In genomic region chr15:36364062-36364461, GRCm38 (mm10) we compare ENCODE assay signal across 15 mouse cellular contexts.
A peak's percentile ranks its signal among the peaks of the same experiment; 100 is the strongest.
DNase-seq lines count a peak whose midpoint lies in the region; ATAC-seq and TF ChIP-seq lines count a peak whose summit lies in the region.
"Had no signal": no experiment of that assay in that cellular context is flagged by ENCODE, and none has a peak within 500 bp of the region (broad histone marks: within the 10 kb centered on the region; RNA-seq: fewer than 3 reads in every experiment).

No protein-coding gene starts in this region.

- no peak overlapping the region for H3K4me2 ChIP-seq in heart, embryonic 11.5 days
- no peak overlapping the region for H3K4me2 ChIP-seq in lung, embryonic 14.5 days
- H3K4me2 ChIP-seq: embryonic facial prominence, embryonic 12.5 days; intestine, embryonic 15.5 days had no signal

- H3K4me3 ChIP-seq in heart, embryonic 11.5 days (ENCODE audit: low read depth, low read length) = no peak overlapping the region
- H3K4me3 ChIP-seq in lung, embryonic 14.5 days (ENCODE audit: low read depth, low read length) = no peak overlapping the region
- no peak overlapping the region for H3K4me3 ChIP-seq in hindbrain, embryonic 10.5 days
- H3K4me3 ChIP-seq: embryonic facial prominence, embryonic 12.5 days; forebrain, embryonic 10.5 days; gastrocnemius, adult 2 months; intestine, embryonic 15.5 days had no signal

- 32% methylated on average over 5 of the region's 5 CpGs for WGBS in heart, embryonic 11.5 days (ENCODE audit: insufficient replicate concordance)
- WGBS in lung, embryonic 14.5 days = 46% methylated on average over 5 of the region's 5 CpGs
- WGBS in hindbrain, embryonic 10.5 days = 82% methylated on average over 5 of the region's 5 CpGs

- peak; percentile 94 for DNase-seq in heart, adult 11 months
- DNase-seq in lung, embryonic 14.5 days = peak; percentile 16
- no peak for DNase-seq in lung, postnatal 14 days
- peak; percentile 54 for DNase-seq in lung, postnatal 25 days (ENCODE audit: low spot score)
- no peak for DNase-seq in cerebellum, postnatal 10 days
- no peak for DNase-seq in hindbrain, embryonic 10.5 days (ENCODE audit: low spot score)
- DNase-seq: cerebellum, adult 9-11 months; gastrocnemius, adult 2 months; right cerebral cortex, postnatal 25 days; thymus, adult 2 months had no signal

- H3K27me3 ChIP-seq in heart, embryonic 11.5 days (ENCODE audit: control insufficient read depth, insufficient read depth, low read length) = no peaks in the 10 kb centered on the region
- no peaks in the 10 kb centered on the region for H3K27me3 ChIP-seq in lung, embryonic 14.5 days (ENCODE audit: insufficient read depth, low read length)
- no peaks in the 10 kb centered on the region for H3K27me3 ChIP-seq in hindbrain, embryonic 10.5 days (ENCODE audit: insufficient read depth, poor library complexity, severe bottlenecking)
- H3K27me3 ChIP-seq: embryonic facial prominence, embryonic 12.5 days; intestine, embryonic 15.5 days had no signal

- peaks cover 5% of the 10 kb centered on the region for H3K4me1 ChIP-seq in heart, embryonic 11.5 days (ENCODE audit: control insufficient read depth, insufficient read depth, low read length)
- 0 out of 2 replicates have a peak, but pooled peaks cover 8% of the 10 kb centered on the region for H3K4me1 ChIP-seq in lung, embryonic 14.5 days (ENCODE audit: insufficient read depth)
- H3K4me1 ChIP-seq in hindbrain, embryonic 10.5 days (replicated peaks) = peaks cover 14% of the 10 kb centered on the region
- H3K4me1 ChIP-seq: embryonic facial prominence, embryonic 12.5 days; intestine, embryonic 15.5 days had no signal

- no peak overlapping the region for H3K9ac ChIP-seq in heart, embryonic 11.5 days (ENCODE audit: low read depth, low read length)
- H3K9ac ChIP-seq in lung, embryonic 14.5 days = no peak overlapping the region
- H3K9ac ChIP-seq: embryonic facial prominence, embryonic 12.5 days; intestine, embryonic 15.5 days had no signal

- H3K9me3 ChIP-seq in heart, embryonic 11.5 days (replicated peaks; ENCODE audit: control insufficient read depth, low read length) = no peaks in the 10 kb centered on the region
- no peaks in the 10 kb centered on the region for H3K9me3 ChIP-seq in lung, embryonic 14.5 days (ENCODE audit: low read depth, low read length)
- H3K9me3 ChIP-seq in hindbrain, embryonic 10.5 days = no peaks in the 10 kb centered on the region
- H3K9me3 ChIP-seq: embryonic facial prominence, embryonic 12.5 days; forebrain, embryonic 10.5 days; intestine, embryonic 15.5 days had no signal

- ATAC-seq in heart, embryonic 11.5 days (replicated peaks; ENCODE audit: insufficient number of reproducible peaks, low FRiP score, low TSS enrichment) = no peak
- ATAC-seq in lung, embryonic 14.5 days (ENCODE audit: insufficient read depth) = no peak
- peak; percentile 80 for ATAC-seq in inflammation-experienced regulatory T-cells, adult 6 months
- ATAC-seq: intestine, embryonic 15.5 days had no signal

- no peak for TF ChIP-seq CTCF in lung, embryonic 14.5 days (IDR thresholded peaks at IDR 0.05; ENCODE audit: low read depth)

- H3K36me3 ChIP-seq in heart, embryonic 11.5 days (ENCODE audit: control insufficient read depth, insufficient read depth, low read length) = no peaks in the 10 kb centered on the region
- no peaks in the 10 kb centered on the region for H3K36me3 ChIP-seq in lung, embryonic 14.5 days (ENCODE audit: insufficient read depth)
- H3K36me3 ChIP-seq in hindbrain, embryonic 10.5 days = no peaks in the 10 kb centered on the region
- H3K36me3 ChIP-seq: embryonic facial prominence, embryonic 12.5 days; forebrain, embryonic 10.5 days; intestine, embryonic 15.5 days had no signal

- no peak overlapping the region for H3K27ac ChIP-seq in heart, embryonic 11.5 days (ENCODE audit: low read depth, low read length)
- H3K27ac ChIP-seq in lung, embryonic 14.5 days (ENCODE audit: low read depth) = no peak overlapping the region
- H3K27ac ChIP-seq in hindbrain, embryonic 10.5 days = no peak overlapping the region
- H3K27ac ChIP-seq: embryonic facial prominence, embryonic 12.5 days; forebrain, embryonic 10.5 days; gastrocnemius, adult 2 months; intestine, embryonic 15.5 days had no signal

Comparison
In these comparisons a context has a peak if more than half of its experiments do, and no peak if none do; other contexts are left out.
1. DNase-seq: peak in heart, adult 11 months (single experiment), lung, embryonic 14.5 days (single experiment) and lung, postnatal 25 days (single experiment); none in lung, postnatal 14 days (single experiment), cerebellum, postnatal 10 days (0 of 2) and hindbrain, embryonic 10.5 days (single experiment).